Mouse (Mus musculus): ENCODE measurements around the gene Gsg1l. TPM values are rescaled to one million over a fixed set of nuclear protein-coding genes. Genes with fewer than 3 reads are reported as not detected.

Gsg1l gene
- polyA plus RNA-seq, 1 experiment from 2014 or later = 12.0 TPM

DNA sequence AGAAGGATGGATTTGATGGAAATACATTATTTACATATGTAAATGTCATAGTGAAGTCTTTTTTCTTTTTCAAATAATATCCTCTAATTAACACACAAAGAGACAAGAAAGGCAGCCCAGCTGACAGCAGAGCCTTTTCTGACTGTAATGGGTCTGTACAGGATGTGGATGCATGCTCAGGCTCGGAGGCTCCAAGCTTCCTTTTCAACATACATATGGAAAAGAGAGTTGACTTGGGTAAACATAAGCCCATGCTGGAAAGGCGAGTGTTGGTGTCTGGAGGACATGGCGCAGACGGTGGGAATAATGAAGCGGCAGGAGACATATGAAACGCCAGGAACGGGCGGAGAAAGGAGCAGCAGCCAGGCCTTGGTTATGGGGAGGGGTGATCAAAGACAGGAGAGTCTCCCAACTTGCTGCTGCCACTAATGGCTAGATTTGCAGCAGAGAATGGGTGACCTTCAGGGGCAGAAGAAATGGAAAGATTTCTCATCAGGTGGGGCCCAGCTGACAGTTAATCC, 118.1 kb downstream of the Gsg1l start:
- no peaks in the 10 kb centered on the region for H3K36me3 ChIP-seq
- no peak overlapping the region for H3K4me2 ChIP-seq
- ATAC-seq (ENCODE audit: insufficient number of reproducible peaks, low FRiP score) = no peak
- H3K9ac ChIP-seq = no peak overlapping the region
- H3K27ac ChIP-seq (ENCODE audit: poor library complexity, severe bottlenecking) = no peak overlapping the region
- H3K27me3 ChIP-seq (replicated peaks) = no peaks in the 10 kb centered on the region
- WGBS = 60% methylated on average over 8 of the region's 8 CpGs
- peaks cover 24% of the 10 kb centered on the region for H3K4me1 ChIP-seq (replicated peaks)
- no peak overlapping the region for H3K4me3 ChIP-seq
- H3K9me3 ChIP-seq (replicated peaks) = no peaks in the 10 kb centered on the region

DNA sequence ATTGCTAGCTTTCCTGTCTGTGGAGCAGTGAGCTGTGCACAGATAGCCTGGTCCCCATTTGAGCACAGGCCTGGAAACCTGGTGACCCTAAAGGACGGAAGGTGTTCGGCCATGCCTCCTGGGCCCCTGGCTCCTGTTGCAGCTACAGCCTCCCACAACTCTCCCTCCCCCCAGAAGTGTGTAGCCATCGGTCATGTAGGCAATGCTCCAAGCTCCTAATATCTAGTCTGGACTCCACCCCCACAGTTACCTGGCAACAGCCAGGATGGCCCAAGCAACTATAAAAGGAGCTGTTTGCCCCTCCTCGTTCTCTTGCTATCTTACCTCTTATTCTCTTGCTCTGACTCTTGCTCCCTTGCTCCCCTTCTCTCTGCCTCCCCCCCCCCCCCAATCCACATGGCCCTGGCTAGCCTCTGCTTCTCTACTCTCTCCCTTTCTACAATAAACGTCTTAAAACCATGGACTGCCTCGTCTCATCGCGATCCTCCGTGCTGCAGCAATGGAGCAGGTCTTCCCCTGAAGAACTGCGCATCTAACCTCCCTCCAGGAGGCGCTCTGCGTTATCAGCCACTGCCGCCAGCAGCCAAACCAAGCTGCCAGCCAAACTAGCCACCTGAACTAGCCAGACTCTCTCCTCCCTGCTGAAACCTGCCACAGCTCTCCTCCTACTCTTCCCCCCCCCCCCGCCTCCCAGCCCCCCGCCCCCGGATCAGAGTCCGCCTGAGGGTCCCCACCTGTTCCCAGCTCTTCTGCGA, 122.7 kb downstream of the Gsg1l start:
- ATAC-seq (ENCODE audit: insufficient number of reproducible peaks, low FRiP score) = no peak
- WGBS = 54% methylated on average over 18 of the region's 18 CpGs
- no peak overlapping the region for H3K4me2 ChIP-seq
- no peaks in the 10 kb centered on the region for H3K9me3 ChIP-seq (replicated peaks)
- no peak overlapping the region for H3K4me3 ChIP-seq
- peaks cover 11% of the 10 kb centered on the region for H3K4me1 ChIP-seq (replicated peaks)
- no peak overlapping the region for H3K9ac ChIP-seq
- H3K36me3 ChIP-seq = no peaks in the 10 kb centered on the region
- H3K27ac ChIP-seq (ENCODE audit: poor library complexity, severe bottlenecking) = no peak overlapping the region
- H3K27me3 ChIP-seq (replicated peaks) = peaks cover 10% of the 10 kb centered on the region; the same call in 1 of the 2 replicates

DNA sequence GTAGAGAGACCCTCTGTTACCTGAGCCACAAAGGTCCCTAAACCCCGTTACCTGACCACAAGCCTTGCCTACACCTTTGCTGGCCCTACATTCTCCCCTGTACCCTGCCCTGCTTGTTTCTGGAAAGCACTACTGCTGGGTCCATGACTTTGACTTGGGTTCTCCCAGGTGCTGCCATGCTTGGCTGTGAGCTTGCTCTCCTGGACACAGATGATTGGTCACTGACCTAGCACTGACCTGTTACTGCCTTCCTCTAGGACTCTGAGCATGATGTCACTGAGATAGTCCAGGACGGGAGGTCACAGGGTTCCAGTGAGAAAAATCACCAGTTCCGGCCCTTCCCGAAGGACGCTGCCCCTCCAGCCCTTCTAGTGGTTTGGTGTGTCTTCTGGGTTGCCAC, 123.4 kb downstream of the Gsg1l start:
- Histone ChIP-seq H3K27me3 (replicated peaks) (peaks cover 10% of the 10 kb centered on the region; the same call in 1 of the 2 replicates), H3K9me3 (replicated peaks) (no peaks in the 10 kb centered on the region), H3K4me2 (no peak overlapping the region), H3K36me3 (no peaks in the 10 kb centered on the region), H3K4me1 (replicated peaks) (peaks cover 17% of the 10 kb centered on the region), H3K4me3 (no peak overlapping the region), H3K27ac (ENCODE audit: poor library complexity, severe bottlenecking) (no peak overlapping the region), H3K9ac (no peak overlapping the region)
- ATAC-seq (ENCODE audit: insufficient number of reproducible peaks, low FRiP score) = no peak
- WGBS = 84% methylated on average over 5 of the region's 5 CpGs

DNA sequence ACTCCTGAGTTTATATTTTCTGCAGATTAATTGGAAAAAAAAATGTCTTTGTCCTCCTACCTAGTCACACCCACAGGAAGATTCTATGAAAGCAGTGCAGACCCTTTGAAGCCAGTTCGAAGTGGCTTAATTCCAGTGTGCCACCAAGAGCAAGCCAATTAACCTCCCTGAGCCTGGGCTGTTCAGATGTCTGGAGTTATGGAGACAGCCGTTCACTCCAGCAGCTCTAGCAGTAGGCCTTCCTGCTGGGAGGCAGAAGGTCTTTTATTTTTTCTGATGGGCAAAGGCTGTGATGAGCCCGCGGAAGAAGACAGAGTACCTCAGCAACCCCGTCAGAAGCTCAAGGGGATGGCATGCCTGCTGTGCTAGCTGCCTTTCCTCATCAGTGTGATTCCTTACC, 127.2 kb downstream of the Gsg1l start:
- Histone ChIP-seq H3K9ac (no peak overlapping the region), H3K27me3 (replicated peaks) (peaks cover 10% of the 10 kb centered on the region; the same call in 1 of the 2 replicates), H3K4me2 (no peak overlapping the region), H3K36me3 (peaks cover 5% of the 10 kb centered on the region; the same call in 1 of the 2 replicates), H3K9me3 (replicated peaks) (no peaks in the 10 kb centered on the region), H3K27ac (ENCODE audit: poor library complexity, severe bottlenecking) (no peak overlapping the region), H3K4me1 (replicated peaks) (peaks cover 19% of the 10 kb centered on the region), H3K4me3 (no peak overlapping the region)
- WGBS = 75% methylated on average over 5 of the region's 5 CpGs
- ATAC-seq (ENCODE audit: insufficient number of reproducible peaks, low FRiP score) = no peak

DNA sequence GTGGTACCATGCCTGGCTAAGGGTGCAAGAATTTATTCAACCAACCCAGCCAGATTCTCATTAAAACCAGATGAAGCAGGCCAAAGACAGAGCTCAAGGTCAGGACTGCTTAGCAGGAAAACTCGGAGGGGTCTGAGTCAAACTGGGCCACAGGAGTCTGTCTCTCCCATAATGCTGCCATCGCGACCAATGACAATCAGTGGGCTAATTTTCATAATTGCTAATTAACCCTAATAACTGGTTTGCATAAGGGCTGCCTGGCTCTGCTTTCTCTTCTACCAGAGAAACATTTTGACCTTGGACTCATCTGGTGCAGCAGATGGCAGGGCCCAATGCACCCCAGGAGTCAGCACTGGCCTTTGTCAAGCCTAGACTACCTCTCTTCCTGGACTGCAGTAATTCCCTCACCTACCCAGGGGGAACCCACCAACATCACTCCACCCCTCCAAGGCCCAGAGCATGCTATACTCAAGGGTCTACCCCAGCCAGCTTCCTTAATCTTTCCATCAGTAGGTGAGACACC, 127.8 kb downstream of the Gsg1l start:
- no peak for ATAC-seq (ENCODE audit: insufficient number of reproducible peaks, low FRiP score)
- Histone ChIP-seq H3K27me3 (replicated peaks) (peaks cover 10% of the 10 kb centered on the region; the same call in 1 of the 2 replicates), H3K9me3 (replicated peaks) (no peaks in the 10 kb centered on the region), H3K4me1 (replicated peaks) (peaks cover 13% of the 10 kb centered on the region), H3K4me2 (no peak overlapping the region), H3K9ac (no peak overlapping the region), H3K27ac (ENCODE audit: poor library complexity, severe bottlenecking) (no peak overlapping the region), H3K4me3 (no peak overlapping the region), H3K36me3 (peaks cover 5% of the 10 kb centered on the region; the same call in 1 of the 2 replicates)
- 85% methylated on average over 3 of the region's 3 CpGs for WGBS

DNA sequence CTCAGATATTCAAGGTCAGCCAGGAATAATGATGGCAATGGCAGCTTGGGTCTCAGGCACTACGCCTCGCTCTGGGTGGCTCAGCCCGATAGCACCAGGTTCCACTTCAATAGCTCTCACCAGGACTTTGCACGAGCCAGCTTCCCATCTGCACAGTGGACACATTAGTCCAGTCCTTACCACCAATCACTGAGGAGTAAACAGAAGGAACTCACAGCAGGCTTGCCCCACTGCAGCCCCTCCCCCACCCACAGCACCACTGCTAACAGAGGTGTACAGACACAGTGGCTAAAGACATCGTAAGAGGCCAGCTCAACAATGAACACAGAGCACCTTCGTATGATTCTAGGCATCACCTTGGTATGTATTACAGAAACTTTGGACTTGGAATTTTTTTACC, 128.4 kb downstream of the Gsg1l start:
- 75% methylated on average over 6 of the region's 6 CpGs for WGBS
- no peak for ATAC-seq (ENCODE audit: insufficient number of reproducible peaks, low FRiP score)
- H3K4me2 ChIP-seq = no peak overlapping the region
- no peak overlapping the region for H3K9ac ChIP-seq
- H3K27me3 ChIP-seq (replicated peaks) = peaks cover 10% of the 10 kb centered on the region; the same call in 1 of the 2 replicates
- no peaks in the 10 kb centered on the region for H3K9me3 ChIP-seq (replicated peaks)
- H3K36me3 ChIP-seq = peaks cover 5% of the 10 kb centered on the region; the same call in 1 of the 2 replicates
- peaks cover 12% of the 10 kb centered on the region for H3K4me1 ChIP-seq (replicated peaks)
- H3K27ac ChIP-seq (ENCODE audit: poor library complexity, severe bottlenecking) = no peak overlapping the region
- H3K4me3 ChIP-seq = no peak overlapping the region

DNA sequence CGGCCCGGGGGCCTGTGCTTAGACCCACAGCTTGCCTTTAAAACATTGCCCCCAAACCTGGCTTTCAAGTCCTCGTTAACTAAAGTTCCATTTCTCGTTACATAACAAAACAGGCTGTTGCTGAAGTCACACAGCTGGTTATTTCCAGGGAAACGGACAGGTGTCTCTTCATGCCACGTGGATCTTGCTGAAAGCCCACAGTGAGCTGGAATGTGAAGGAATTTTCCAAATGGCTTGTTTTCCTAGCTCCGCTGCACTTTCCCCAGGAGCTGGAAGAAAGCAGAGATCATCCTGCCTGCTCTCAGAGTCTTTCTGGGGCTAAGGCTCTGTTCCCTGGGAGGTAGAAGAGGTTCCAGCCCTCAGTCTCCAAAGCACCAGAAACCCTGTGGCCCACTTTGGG, 130.3 kb downstream of the Gsg1l start:
- Histone ChIP-seq H3K9me3 (replicated peaks) (no peaks in the 10 kb centered on the region), H3K4me2 (no peak overlapping the region), H3K4me1 (replicated peaks) (peaks cover 12% of the 10 kb centered on the region), H3K36me3 (peaks cover 5% of the 10 kb centered on the region; the same call in 1 of the 2 replicates), H3K27ac (ENCODE audit: poor library complexity, severe bottlenecking) (no peak overlapping the region), H3K27me3 (replicated peaks) (no peaks in the 10 kb centered on the region; the same call in 1 of the 2 replicates), H3K4me3 (no peak overlapping the region), H3K9ac (no peak overlapping the region)
- 72% methylated on average over 7 of the region's 7 CpGs for WGBS
- no peak for ATAC-seq (ENCODE audit: insufficient number of reproducible peaks, low FRiP score)

DNA sequence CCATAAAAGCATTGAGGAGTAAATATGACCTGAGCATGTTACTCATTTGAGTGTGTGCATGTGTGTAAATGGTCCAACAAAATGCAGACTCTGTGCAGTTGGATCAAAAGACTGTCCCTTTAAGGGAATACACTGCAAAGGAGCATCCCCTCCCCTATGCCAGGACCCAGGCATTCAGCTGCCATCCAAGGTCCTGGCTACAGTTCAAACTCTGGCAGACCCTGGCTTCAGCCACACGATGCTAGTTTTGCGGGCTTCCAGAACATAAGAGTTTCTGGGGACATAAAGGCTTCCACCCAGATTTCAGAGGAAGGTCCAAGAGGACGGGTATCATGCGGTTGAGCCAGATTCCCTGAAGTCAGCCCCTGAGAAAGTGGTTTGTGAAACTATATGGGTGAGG, 133.2 kb downstream of the Gsg1l start:
- ATAC-seq (ENCODE audit: insufficient number of reproducible peaks, low FRiP score) = no peak
- Histone ChIP-seq H3K9ac (no peak overlapping the region), H3K9me3 (replicated peaks) (no peaks in the 10 kb centered on the region), H3K27ac (ENCODE audit: poor library complexity, severe bottlenecking) (no peak overlapping the region), H3K27me3 (replicated peaks) (no peaks in the 10 kb centered on the region), H3K4me1 (replicated peaks) (peaks cover 15% of the 10 kb centered on the region), H3K4me2 (no peak overlapping the region), H3K4me3 (no peak overlapping the region), H3K36me3 (peaks cover 5% of the 10 kb centered on the region; the same call in 1 of the 2 replicates)
- 79% methylated on average over 4 of the region's 4 CpGs for WGBS

DNA sequence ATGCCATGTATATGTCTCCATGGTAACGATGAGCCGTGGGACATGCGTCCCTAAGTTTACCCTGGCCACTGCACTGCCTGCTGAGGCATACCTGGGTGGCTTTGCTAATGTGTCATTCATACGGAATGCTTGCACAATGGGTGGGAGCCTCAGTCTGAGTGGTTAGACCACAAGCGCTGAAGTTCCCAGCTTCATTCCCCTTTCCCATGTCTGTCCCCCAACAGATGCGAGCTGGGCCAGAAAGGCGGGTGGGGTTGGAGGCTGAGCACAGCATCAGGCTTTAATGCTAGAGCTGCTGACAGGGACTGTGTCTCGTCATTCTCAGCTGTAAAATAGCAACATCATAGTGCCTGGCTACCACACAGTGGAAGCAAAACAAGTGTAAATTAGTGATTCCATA, 136.3 kb downstream of the Gsg1l start:
- peaks cover under 1% of the 10 kb centered on the region; the same call in 1 of the 2 replicates for H3K36me3 ChIP-seq
- H3K4me2 ChIP-seq = 0 out of 2 replicates have a peak overlapping the region, but pooled peaks have one; percentile 18
- WGBS = 37% methylated on average over 8 of the region's 8 CpGs
- H3K27ac ChIP-seq (ENCODE audit: poor library complexity, severe bottlenecking) = peak overlapping the region; percentile 62
- peak; percentile 65 for ATAC-seq (ENCODE audit: insufficient number of reproducible peaks, low FRiP score)
- peaks cover 14% of the 10 kb centered on the region for H3K4me1 ChIP-seq (replicated peaks)
- H3K27me3 ChIP-seq (replicated peaks) = no peaks in the 10 kb centered on the region
- no peak overlapping the region for H3K4me3 ChIP-seq
- no peaks in the 10 kb centered on the region for H3K9me3 ChIP-seq (replicated peaks)
- H3K9ac ChIP-seq = no peak overlapping the region

DNA sequence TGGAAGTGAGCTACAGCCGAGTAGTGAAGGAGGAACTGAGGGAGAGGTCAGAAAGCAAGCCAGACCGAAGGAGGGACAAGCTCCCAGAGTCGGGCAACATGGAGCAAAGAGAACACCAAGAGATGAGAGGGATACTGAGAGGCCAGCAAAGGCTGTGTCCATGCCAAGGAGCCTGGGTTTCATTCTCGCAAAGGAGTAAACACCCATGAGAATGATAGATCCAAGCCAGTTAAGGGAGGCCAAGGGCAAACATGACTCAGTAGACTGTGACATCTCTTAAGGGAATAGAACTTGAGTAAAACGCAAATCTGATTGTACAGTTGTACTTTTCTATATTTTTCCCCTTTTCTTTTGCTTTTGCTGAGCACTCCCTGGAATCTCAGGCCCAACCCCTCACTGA, 137.6 kb downstream of the Gsg1l start:
- Histone ChIP-seq H3K4me3 (no peak overlapping the region), H3K27me3 (replicated peaks) (no peaks in the 10 kb centered on the region), H3K4me1 (replicated peaks) (peaks cover 14% of the 10 kb centered on the region), H3K27ac (ENCODE audit: poor library complexity, severe bottlenecking) (no peak overlapping the region), H3K4me2 (no peak overlapping the region), H3K9ac (no peak overlapping the region), H3K9me3 (replicated peaks) (no peaks in the 10 kb centered on the region), H3K36me3 (no peaks in the 10 kb centered on the region)
- WGBS = 78% methylated on average over 5 of the region's 5 CpGs
- no peak for ATAC-seq (ENCODE audit: insufficient number of reproducible peaks, low FRiP score)

DNA sequence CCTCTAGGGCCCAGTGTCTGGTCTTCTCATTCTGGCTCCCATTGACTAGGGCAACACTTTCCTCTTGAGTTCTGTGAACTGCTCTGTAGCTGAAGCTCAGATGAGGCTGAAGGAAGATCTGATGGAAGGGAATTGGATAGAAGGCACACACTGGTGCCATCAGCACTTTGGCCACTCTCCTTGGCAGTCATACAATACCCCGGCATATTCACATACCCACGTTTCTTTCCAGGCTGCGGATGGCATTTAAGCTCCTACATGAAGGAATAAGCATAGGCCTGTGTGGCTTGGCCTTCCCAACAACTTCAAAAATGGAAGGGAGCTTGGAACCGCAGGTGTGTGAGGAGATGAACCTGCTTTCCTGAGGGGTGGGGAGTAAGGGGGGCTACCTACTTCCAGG, 138.7 kb downstream of the Gsg1l start:
- Histone ChIP-seq H3K27me3 (replicated peaks) (no peaks in the 10 kb centered on the region), H3K4me1 (replicated peaks) (peaks cover 11% of the 10 kb centered on the region), H3K27ac (ENCODE audit: poor library complexity, severe bottlenecking) (no peak overlapping the region), H3K36me3 (no peaks in the 10 kb centered on the region), H3K4me3 (no peak overlapping the region), H3K9ac (no peak overlapping the region), H3K4me2 (no peak overlapping the region), H3K9me3 (replicated peaks) (no peaks in the 10 kb centered on the region)
- ATAC-seq (ENCODE audit: insufficient number of reproducible peaks, low FRiP score) = no peak
- WGBS = 83% methylated on average over 4 of the region's 4 CpGs

All from heart, embryonic 12.5 days (tissue).